Mouse (Mus musculus) urinary bladder, postnatal 4 days (tissue): ENCODE data around the gene Rab42.
A peak's percentile ranks its signal among the peaks of the same experiment; 100 is the strongest.
"Not testable (repeated sequence)": the region's sequence is repeated elsewhere in the genome, so short reads cannot be mapped to it uniquely, and the experiment has no call there.

Experiments
- DNase-seq, 2 experiments: peaks; one replicate each; pipeline ENCODE4 v3.0.0; 2021 to 2022; ENCODE audit warnings: low spot score in 2 of 2

Gene Rab42

GRCm38 (mm10) chr4:132311801-132312200 is 8.6 kb upstream of the Rab42 start:
- no peak for DNase-seq

- DNase-seq: no peak
Observed at GRCm38 (mm10) chr4:132311209-132311608, 8.0 kb upstream of the Rab42 start.

GRCm38 (mm10) chr4:132309849-132310472 is 6.8 kb upstream of the Rab42 start:
- no peak for DNase-seq

- DNase-seq: no peak
Observed at GRCm38 (mm10) chr4:132309140-132309848, 6.1 kb upstream of the Rab42 start.

GRCm38 (mm10) chr4:132308437-132309139 is 5.4 kb upstream of the Rab42 start:
- DNase-seq: peak; percentile 84 to 89

- no peak for DNase-seq
Observed at GRCm38 (mm10) chr4:132306004-132306403, 2.8 kb upstream of the Rab42 start.

- no peak for DNase-seq
Observed at GRCm38 (mm10) chr4:132305276-132305675, 2.1 kb upstream of the Rab42 start.

- not testable (repeated sequence) for DNase-seq
Observed at GRCm38 (mm10) chr4:132303484-132303883, 299 bp upstream of the Rab42 start.

- DNase-seq: peak in 1 of 2 experiments; percentile 52
Observed at GRCm38 (mm10) chr4:132301965-132302938, 933 bp downstream of the Rab42 start.

GRCm38 (mm10) chr4:132301486-132301885 is 1.7 kb downstream of the Rab42 start:
- DNase-seq: peak in 1 of 2 experiments; percentile 36

GRCm38 (mm10) chr4:132299849-132300248 is 3.3 kb downstream of the Rab42 start:
- no peak for DNase-seq

GRCm38 (mm10) chr4:132295696-132296390 is 7.3 kb downstream of the Rab42 start:
- no peak for DNase-seq

GRCm38 (mm10) chr4:132293682-132294240 is 9.4 kb downstream of the Rab42 start:
- no peak for DNase-seq

- DNase-seq: no peak
Observed at GRCm38 (mm10) chr4:132292988-132293387, 10.2 kb downstream of the Rab42 start.

- DNase-seq: no peak
Observed at GRCm38 (mm10) chr4:132291624-132292335, 11.4 kb downstream of the Rab42 start.

- no peak for DNase-seq
Observed at GRCm38 (mm10) chr4:132291056-132291455, 12.1 kb downstream of the Rab42 start.

GRCm38 (mm10) chr4:132288840-132289239 is 14.3 kb downstream of the Rab42 start:
- DNase-seq: not testable (repeated sequence)

- DNase-seq: no peak
Observed at GRCm38 (mm10) chr4:132275949-132276348, 27.2 kb downstream of the Rab42 start.

GRCm38 (mm10) chr4:132274156-132274862 is 28.9 kb downstream of the Rab42 start, which contains the start of gene Taf12:
TSS of gene Taf12 (plus strand) at chr4:132274375.
- DNase-seq: peak; percentile 89 to 92
